Mouse (Mus musculus) liver, adult 2 months (tissue): ENCODE data around the gene Tmem108.

Source experiments
- CTCF ChIP-seq: fragments of 200-500 bp; IDR thresholded peaks from 2 replicates; pipeline ENCODE4 v1.5.1; 2011; ENCODE audit warnings: low read depth, low read length, control low read depth
- POLR2A ChIP-seq: fragments of 200-500 bp; IDR thresholded peaks from 2 replicates; pipeline ENCODE4 v1.6.1; 2011; ENCODE audit warnings: low read length, control low read depth; ENCODE audit not compliant: insufficient read depth; ENCODE audit errors: extremely low read depth

- TF ChIP-seq POLR2A (no peak), CTCF (no peak)
Measured at GRCm38 (mm10) chr9:103489883-103490282, 271.8 kb downstream of the Tmem108 start.
